Mouse (Mus musculus): ENCODE measurements at regions not wholly inside any gene's neighbourhood (a gene's known extent, or its start where the extent isn't known, plus 50 kb on each side); places are given as distances from the start of the nearest gene placed in this dataset.
"Not testable (repeated sequence)": the region's sequence is repeated elsewhere in the genome, so short reads cannot be mapped to it uniquely, and the experiment has no call there.

DNA sequence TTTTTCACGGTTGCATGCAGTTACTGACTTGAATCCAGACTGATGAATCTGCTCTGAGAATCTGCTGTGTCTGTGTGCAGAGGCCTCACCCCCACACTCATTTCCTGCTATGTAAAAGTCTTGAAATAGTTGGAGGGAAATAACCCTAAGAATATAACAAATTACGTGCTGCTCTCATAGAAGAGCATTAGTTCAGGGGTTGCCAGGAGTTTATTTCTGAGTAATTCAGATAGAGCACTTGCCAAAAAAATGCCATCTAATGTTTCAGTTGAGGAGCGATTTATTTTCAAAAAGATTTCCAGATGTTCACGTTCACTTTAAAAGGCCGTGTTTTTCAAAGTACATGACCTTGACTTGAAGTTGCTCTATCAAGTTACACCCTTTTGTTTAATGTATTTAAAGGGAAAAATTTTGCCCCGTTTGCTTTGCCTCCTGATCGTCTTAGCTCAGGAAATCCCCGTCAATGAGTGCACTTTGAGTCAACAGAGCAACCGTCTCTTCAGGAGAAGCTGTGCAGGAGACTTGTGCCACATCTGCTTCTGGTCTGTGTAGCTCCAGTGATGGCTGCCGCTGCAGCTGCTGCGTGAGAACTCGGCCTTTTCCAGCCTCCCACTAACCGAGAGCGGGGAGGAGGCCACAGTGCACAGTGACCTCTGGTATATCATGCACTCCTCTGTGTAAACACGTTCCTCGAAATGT lies 50.9 kb upstream of the Sec61g start:
- no peak for DNase-seq (ENCODE audit: low spot score)

DNA sequence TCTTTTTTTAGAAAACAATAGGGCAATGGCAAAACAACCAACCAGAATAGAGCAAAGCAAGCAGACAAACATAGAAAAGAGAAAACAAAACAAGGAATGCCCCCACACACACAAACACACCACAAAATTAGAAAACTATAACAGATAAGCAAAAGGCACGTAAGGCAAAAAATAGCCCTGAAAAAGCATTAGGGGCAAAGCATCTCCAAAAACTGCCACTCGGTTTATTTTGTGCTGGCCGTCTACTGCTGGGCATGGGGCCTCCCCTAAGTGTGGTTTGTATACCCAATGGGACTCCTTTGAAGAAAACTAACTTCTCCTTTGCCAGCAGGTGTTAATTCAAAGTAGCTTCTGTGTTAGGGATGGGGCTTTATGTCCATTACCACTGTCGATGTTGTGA lies 53.4 kb upstream of the Sec61g start:
- DNase-seq (ENCODE audit: low spot score): no peak

DNA sequence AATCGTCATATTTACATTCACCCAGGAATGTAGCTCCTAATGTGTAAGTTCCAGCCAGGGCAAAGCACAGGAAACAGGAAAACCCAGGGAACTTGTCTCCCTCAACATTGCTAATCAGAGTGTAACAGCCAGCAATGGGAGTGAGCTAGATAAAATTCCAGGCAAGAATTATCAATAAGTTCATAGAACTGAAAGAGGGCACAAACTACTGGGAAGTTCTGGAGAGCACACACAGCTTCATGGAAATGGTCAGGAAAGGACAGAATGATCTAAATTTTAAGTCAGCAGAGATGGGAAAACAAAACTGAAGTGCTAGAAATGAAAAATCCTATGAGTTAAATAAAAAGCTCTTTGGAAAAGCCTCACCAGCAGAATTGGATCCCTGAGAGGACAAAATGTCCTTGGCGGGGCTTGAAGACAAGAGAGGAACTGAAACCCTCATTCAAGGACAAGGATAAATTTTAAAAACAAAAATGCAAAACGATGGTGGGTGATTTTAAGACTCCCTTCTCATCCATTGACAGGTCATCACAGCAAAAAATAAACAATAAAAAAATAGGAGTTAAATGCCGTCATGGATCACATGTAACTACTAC lies 80.9 kb upstream of the Sec61g start:
- peak; percentile 37 for DNase-seq (ENCODE audit: low spot score)

DNA sequence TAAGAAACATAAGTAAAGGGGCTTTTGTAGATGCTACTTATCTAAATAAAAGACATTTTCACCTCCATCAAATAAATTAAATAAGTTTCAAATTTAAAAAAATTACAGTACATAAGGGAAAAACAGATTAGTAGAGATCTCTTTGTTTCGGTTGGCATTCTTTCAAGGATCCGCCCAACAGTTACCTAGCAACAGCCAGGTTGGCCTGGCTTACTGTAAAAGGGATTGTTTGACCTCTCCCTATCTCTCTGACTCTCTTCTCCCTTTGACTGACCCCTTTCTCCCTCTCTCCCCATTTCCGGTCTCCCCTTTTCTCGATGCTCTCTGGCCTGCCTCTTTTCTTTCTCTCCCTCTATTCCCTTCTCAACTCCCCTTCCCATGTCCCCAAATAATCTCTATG lies 82.3 kb upstream of the Sec61g start:
- DNase-seq (ENCODE audit: low spot score): no peak

DNA sequence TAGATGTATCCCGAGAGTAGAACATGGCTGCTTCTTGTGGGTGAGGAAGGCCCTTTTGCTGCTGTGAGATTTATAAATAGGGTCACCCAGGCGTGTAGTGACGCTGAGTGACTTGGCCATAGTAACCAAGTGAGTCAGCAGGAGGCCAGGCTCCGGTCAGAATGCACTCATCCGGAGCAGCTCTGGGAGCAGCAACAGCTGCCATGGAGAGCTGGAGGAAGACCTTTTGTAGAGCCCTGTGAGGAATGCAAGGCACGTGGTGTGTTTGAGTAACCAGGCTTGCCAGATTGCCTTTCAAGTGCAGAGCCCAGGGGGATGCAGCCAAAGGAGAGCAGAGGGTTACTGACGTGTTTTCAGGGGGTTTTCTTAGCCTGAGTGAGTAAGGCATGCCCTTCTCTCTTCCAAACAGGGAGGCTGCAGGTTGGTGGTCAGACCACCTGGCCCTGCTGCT lies 83.2 kb upstream of the Sec61g start:
- DNase-seq (ENCODE audit: low spot score): peak; percentile 40

DNA sequence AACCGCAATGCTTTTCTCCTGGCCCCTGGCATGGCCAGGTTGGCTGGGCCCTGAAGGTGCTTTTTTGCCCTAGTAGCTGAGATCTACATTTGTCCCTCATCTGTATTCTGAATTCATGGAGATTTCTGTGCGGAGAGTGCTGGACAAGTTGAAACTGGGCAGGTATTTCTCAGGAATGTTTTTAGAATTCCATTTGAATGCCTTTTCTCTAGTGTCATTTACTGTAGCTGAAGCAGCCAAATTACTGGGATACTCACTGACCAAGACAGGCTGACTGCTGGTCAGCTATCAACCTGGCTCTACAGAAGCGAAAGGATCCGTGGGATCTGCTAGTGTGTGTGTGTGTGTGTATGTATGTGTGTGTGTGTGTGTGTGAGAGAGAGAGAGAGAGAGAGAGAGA lies 83.7 kb upstream of the Sec61g start:
- DNase-seq (ENCODE audit: low spot score): no peak

DNA sequence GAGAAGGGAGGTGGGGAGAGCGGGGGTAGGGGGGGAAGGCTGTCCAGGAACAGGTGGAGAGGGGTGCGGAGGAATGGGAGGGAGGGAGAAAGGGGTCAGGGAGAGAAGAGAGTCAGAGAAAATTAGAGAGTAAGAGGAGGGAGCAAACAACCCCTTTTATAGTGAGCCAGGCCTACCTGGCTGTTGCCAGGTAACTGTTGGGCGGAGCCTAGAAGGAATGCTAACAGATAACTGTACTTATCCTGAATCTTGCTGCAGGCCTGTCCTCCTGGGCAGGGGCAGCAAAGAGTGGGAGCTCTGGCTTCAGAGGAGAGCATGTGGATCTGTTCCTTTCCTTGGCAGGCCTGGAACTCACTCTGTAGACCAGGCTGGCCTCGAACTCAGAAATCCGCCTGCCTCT lies 84.5 kb upstream of the Sec61g start:
- no peak for DNase-seq (ENCODE audit: low spot score)

DNA sequence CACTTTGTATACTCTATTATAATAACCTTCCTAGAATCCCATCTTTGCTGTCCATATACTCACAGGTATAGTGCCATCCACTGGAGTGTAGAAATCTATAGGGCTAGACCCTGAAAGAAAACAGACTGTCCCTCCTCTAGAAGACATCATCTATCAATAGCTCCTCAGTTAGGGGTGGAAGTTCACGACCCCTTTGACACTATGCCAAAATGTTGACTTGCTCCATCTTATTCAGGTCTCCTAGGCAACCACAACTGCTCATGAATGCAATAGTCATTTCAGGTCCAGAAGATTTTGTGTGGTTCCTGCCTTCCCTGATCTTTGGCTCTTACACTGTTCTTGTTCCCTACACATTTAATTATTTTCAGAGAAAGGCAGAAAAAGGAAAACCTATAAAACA lies 86.5 kb upstream of the Sec61g start:
- DNase-seq (ENCODE audit: low spot score): no peak

DNA sequence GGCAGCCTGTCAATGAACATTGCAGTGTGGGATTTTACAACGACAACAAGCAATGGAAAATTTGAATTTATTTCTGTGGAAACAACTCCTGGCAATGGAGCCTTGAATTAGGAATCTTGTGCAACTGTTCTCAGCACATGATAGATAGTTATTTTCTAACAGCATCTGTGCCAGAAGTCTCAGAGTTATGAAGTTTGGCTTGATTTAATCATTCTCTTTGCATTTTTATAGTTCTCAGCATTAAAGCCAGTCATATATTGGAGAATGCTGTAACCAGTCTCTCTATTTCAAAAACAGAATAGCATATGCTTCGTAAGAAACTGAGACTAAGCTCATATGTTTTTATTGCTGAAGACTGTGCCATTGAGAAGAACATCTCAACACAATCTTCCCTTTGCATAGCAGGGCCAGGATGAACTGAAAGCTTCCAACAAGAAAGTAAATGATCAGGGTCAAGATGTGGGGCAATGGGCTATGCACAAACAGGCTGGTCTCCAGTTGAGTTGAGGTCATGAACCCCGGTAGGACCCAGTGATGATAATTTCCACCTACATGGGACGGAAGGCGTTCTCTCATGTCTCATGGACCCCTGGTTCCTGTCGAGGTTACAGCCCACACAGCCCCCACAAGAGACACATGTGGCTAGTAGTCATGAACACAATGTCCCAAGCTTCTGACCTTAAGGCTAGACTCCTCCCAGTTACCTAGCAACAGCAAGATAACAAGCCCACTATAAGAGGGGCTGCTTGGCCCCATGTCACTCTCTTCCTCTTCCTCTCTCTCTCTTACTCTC lies 89.0 kb upstream of the Sec61g start:
- DNase-seq (ENCODE audit: low spot score): no peak

DNA sequence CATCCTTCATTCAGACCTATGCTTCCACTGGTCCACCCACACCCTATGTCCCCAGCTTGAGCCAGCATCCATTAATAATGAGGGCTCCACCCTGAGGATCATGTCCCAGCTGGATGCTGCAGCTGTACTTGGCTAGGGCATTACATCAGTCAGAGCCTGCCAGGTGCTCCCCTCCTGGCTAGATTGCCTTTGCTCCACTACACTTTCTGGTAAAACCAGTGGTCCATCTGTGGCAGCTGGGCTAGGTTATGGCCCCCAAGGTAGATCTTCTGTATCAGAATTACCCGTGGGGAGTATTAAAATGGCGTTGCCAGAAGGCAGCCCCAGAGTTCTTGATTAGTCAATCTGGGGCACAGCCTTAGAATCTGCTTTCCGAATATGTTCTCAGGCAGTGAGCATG lies 94.7 kb upstream of the Sec61g start:
- no peak for DNase-seq (ENCODE audit: low spot score)

DNA sequence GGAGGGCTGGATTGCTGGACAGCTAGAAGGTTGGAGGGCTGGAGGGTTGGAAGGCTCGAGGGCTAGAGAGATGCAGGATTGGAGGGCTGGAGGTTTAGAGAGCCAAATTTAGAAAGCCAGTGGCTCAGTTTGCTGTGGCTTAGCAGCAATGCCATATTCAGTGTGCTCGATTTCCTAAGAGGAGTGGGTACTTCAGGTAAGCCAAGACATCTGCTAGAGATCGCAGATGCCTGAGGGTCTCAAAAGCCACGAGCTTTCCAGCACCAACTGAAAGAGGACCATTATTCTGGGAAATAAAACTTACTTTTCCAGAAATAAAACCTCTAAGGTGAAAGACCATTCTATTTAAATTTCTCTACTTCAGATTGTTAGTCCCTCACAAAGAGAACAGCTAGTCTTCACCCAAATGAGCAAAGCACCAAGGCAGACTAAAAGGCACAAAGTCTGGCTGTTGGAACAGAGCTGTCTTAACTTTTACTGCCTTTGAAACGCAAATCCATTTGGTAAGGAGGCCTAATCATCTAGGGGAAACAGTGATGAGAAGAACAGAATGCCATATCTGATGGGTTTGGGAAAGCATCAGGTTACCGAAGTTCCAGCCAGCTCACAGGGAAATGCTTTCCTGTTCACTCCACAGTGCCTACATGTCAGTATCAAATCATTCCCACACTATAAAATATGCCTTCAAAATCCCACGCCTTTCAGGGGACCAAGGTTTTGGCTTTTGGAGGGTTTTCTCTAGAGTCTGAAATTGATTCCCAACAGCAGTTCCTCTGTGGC lies 98.3 kb upstream of the Sec61g start:
- no peak for DNase-seq (ENCODE audit: low spot score)

DNA sequence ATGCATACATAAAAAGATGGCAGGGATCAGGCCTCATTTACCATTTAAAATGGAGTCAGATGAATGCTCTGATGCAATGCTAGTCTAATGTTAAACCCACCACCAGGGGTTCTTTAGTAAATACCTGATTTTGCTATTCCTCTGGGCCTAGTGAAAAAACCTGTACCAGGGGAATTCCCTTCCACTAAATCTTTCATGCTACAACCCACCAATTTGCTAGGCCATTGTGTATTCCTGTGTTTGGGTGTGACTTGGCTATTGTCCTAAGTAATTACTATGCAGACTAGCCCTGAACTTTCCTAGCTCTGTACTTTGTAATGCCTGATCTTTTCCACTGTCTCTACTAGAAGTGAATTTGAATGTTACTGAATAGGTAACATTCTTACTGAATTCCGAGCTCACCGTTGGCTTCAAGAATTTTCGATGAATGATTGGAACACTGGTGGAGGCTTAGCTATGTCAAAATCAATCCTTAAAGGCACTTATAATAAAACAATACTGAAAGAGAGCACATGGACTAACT lies 99.7 kb upstream of the Sec61g start:
- not testable (repeated sequence) for DNase-seq (ENCODE audit: low spot score)

DNA sequence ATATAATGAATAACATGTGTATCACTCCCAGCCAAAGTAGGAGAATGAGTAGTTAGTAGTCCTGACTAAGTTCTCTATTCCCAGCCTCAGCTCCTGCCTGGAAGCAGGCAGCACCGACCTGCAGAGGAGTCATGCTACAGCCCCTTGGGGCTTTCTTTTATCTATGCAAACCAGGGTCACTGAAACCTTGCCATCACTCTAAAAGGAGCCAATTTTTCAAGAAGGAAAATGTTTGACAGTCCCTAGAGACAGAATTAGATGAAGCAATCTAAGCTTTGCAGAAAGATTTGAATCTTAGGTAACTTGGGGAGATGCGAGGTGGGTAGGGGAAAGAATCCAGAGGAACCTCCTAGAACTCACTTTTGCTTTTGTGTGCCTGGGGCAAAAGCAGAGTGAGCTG lies 103.5 kb upstream of the Sec61g start:
- no peak for DNase-seq (ENCODE audit: low spot score)

DNA sequence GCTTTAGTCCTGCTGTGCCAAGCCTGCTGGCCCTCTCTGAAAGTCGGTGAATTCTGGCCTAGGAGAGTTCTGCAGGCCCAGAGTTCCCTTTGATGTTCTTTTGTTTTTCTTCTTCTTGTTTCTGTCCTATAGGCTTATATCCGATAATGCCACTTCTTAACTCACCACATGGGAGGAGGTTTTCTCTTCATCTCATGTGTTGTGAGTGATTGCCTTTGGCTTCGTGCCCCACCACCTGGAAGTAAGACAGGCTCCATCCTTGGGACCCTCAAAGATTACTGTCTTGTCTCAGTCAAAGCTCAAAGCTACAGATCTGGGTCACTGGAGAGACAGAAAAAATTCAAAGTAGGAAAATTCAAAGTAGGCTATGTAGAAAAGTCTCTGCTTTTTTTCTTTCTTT lies 104.2 kb upstream of the Sec61g start:
- no peak for DNase-seq (ENCODE audit: low spot score)

DNA sequence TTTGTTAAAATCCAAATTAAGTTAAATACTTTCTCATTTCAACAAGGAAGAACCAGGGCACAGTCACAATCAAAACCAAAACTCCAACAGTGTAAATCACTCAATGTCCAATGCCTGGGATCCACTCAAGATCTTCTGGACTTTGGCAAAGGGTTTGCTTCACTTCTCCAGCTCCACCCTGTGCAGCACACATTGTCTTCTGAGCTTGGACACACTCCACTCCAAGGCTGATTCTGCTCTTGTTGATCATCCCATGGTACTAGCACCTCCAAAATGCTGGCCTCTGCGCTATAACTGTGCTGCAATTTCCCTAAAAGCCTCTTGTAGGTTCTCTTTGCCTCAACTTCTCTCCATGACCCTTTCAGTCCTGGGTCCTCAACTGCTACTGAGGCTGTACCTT lies 111.5 kb upstream of the Sec61g start:
- DNase-seq (ENCODE audit: low spot score): peak; percentile 8

DNA sequence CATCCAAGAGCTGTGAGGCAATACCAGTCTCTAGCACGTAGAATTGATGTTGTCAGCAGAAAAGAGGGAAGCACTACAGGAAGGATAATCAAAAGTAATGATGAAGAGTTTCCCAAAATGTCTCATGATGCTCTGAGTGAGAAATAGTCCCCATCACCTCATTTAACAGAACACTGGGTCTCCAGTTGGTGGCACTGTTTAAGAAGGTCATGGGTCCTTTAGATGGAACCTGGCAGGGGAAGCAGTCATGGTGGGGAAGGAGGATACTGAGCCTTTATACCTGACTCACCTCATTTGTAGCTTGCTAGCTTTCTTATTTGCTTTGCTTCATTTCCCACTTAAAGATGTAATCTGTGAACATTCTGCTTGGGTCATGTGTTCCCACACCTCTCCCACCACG lies 115.4 kb upstream of the Sec61g start:
- DNase-seq (ENCODE audit: low spot score): no peak

DNA sequence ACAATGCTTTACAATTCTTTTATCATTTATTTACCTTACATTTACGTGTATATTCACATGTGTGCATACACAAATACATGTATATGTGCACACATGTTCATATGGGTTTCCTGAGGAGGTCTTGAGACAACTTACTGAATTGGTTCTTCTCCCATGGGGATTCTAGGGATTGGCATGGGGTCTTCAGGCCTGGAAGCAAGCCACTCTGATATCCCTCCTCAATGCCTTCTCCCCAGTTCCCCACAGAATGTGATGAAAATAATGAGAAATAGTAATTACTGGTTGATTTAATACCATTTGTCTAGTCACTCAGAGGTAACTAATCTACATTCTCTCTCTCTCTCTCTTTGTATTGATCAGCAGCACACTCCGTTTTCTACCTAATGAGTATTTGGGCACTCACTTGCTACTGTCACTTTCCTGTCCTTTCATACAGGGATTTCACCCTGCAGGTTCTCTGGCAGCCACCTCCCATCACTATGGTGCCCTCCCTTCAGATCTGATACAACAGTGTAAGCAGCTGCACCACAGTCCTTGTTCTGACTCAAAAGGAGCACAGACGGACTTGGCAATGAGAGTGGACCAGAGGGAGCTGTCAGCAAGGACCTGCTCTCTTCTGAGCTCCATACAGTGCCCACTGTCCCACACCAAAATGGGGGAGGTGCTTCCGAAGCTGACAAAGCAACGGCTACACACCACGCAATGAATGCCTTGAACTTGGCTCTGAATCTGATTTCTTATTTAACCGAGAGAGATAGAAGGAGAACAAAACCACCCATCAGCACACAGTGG lies 119.2 kb upstream of the Sec61g start:
- DNase-seq (ENCODE audit: low spot score): peak; percentile 41

DNA sequence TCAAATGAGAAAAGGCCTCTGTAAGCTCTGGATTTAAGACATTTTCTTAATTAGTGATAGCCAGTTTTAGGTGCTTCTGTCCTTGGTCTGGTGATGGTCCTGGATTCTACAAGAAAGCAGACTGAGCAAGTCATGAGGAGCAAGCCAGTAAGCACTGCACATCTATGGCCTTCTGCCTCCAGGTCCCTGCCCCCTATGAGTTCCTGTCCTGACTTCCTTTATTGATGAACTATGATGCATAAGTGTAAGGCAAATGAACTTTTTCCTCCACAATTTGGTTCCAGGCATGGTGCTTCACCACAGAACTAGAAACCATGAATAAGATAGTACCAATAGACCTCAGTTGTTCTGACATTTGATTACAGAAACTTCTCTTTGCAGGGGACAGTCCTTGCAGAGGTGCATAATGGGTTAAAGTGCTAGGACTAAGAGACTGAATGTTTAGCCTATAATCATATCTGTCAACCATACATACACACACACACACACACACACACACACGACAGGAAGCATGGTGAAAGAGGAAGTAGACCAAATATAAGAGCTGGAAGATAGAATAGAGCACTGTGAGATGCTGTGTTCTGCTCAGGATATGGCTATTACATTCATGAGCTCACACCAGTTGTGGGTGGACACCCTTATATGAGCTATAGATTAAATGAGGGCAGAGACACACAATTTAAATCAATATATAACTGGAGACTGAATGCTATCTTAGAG lies 121.3 kb upstream of the Sec61g start:
- no peak for DNase-seq (ENCODE audit: low spot score)

DNA sequence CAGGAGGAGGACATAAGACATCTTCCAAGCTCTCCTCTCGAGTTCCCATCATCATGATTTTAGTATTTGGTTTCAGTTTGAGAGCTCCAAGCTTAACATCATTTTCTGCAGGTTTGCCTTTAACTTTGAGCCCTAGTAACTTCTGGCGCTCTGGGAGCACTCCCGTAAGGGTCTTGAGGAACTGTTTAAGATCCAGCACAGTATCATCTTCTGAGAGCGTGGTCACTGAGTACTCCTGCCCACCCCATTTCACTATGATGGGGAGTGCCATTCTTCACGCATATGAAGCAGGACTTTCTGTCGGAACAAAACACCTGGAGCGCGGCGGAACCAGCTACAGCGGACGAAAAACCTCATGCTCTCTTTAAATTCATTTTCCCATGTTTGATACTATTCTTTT lies 116.2 kb upstream of the Egfr start:
- not testable (repeated sequence) for DNase-seq (ENCODE audit: low spot score)

DNA sequence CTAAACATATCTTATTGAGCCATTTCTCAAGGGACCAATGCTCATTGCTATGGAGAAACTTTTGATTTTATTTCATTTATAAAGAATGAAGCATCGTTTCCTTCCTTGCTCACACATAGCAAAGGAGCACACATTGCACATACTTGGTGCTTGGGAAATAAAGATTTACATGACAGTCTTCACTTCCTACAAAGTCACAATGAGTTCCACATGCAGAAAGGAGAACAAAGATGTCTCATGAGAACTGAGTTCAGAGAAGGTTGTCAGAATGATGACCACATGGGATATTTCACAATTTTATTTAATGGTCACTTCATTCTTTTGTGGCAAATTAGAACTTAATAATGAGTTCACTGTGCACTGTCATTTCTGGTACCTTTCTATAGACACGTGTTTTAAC lies 114.3 kb upstream of the Egfr start:
- no peak for DNase-seq (ENCODE audit: low spot score)

DNA sequence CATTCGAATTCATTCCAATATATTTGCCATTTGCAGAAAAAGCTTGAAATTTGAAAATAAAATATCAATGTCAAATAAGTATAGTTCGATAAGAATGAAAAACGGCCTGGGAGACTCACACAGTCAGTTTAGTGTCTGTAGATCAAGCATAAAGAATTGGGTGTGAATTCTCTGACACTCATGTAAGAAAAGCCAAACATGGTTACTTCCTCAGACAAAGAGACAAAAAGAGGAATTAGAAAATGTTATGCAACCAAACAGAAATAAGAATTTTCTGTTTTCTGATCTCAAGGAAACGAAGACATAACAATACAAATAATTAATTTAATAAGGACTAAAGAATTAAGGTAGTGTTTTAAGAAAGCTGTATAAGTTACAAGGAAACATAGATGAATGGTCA lies 113.7 kb upstream of the Egfr start:
- no peak for DNase-seq (ENCODE audit: low spot score)

All from testis, postnatal 14 days (tissue).